Mouse (Mus musculus): ENCODE measurements around the gene Ak3. TPM values are rescaled to one million over a fixed set of nuclear protein-coding genes. Genes with fewer than 3 reads are reported as not detected.

Gene Ak3
- total RNA-seq, 2 experiments from 2014 or later, result 38.1 to 54.4 TPM

DNA sequence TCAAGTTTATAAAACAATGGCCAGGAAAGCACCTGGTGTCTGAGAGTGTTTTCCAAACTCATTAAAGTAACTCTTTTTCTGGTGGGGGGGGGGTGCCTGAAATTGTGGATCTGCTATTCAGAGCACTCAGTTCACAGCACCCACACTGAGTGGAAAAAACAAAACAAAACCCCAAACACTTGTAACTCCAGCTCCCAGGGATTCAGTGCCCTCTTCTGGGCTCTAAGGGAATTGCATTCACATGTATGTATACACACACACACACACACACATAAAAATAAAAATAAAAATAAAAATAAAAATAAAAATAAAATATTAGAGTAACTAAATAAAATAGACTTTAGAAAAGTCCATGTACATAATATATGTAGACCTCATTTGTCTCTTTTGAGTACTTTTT lies 8.4 kb downstream of the Ak3 start:
- DNase-seq, result no peak
- peak; percentile 10; the same call in 1 of the 2 replicates for TF ChIP-seq CTCF (IDR thresholded peaks at IDR 0.05)
- intact Hi-C loops (cut with DNase I), result no loop called here
- Histone ChIP-seq H3K27ac (no peak overlapping the region), H3K4me3 (no peak overlapping the region)

DNA sequence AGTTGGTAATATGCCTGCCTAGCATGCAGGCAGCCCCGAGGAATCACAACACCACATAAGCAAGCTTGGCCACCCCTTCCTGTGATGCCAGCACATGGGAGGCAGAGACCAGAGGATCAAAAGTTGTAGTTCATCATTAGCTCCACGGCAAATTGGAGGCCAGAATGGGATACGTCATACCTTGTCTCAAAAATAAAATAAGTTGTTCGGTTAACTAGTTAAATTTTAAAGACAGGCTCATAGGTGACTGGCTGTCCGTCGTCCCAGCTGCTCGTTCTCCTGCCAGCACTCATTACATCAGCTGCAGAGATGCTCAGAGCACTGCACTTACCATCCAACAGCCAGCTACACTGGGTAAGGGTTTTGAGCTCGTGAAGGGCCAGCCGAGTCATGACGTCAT lies 10.2 kb downstream of the Ak3 start:
- TF ChIP-seq CTCF (IDR thresholded peaks at IDR 0.05), result no peak
- DNase-seq, result no peak
- Histone ChIP-seq H3K27ac (peak overlapping the region; percentile 38; the same call in 1 of the 2 replicates), H3K4me3 (no peak overlapping the region)
- intact Hi-C loops (cut with DNase I), result no loop called here

DNA sequence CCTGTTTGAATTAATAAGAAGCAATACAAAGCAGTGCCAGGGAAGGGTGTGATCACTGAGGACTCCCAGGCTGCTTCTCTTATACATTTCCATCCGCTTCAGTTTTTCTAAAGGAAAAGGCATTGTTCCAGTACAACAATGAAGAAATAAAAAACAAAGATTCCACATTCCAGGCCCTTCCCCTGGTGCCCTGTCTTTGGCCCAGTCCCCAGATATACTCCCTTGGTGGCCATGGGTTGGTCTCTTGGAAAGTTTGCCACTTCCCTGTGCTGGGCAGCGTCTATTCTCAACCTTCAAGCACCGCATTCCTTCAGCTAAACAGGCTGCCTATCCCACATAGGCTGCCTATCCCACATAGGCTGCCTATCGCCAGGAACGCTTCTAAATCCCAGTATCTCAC lies 10.7 kb downstream of the Ak3 start:
- DNase-seq, result no peak
- H3K27ac ChIP-seq, result peak overlapping the region; percentile 38; the same call in 1 of the 2 replicates
- TF ChIP-seq CTCF (IDR thresholded peaks at IDR 0.05), result no peak
- no peak overlapping the region for H3K4me3 ChIP-seq
- intact Hi-C loops (cut with DNase I), result no loop called here

DNA sequence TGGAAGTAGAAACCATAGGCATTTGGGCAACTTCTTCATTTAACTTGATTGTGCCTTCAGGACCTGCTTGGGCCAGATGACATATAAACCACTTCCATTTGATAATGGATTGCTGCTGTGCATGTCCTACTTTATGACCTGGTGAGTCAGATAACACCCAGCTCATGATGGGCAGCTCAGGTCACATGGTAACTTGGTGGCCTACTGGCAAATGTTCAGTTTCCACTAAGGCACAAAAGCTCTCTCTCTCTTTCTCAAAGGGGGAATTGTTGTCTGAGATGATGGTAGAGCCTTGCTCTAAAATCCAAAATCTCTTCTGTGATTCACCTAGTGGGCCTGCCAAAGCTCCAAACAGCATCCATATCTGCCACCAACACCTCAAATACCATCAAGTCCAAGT lies 15.1 kb downstream of the Ak3 start:
- no peak for DNase-seq
- intact Hi-C loops (cut with DNase I), result no loop called here

DNA sequence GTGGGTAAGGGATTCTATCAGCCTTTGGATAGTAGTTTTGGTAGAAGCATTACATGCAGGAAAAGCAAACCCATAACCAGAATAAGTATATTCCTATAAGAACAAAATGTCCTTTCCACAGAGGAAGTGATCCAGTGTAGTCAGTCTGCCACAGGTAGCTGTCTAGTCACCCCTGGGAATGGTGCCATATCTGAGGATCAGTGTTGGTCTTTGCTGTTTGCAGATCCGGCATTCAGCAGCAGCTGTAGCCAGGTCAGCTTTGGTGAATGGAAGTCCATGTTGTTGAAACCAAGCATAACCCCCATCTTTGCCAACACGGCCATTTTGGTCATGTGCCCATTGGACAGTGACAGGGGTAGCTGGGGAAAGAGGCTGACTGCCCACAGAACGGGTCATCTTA lies 16.0 kb downstream of the Ak3 start:
- H3K4me3 ChIP-seq, result no peak overlapping the region
- H3K27ac ChIP-seq, result no peak overlapping the region
- DNase-seq, result no peak
- TF ChIP-seq CTCF (IDR thresholded peaks at IDR 0.05), result no peak
- intact Hi-C loops (cut with DNase I), result no loop called here

More for the DNA sequence above, 15.1 kb downstream of the Ak3 start:
- H3K27ac ChIP-seq, result no peak overlapping the region
- H3K4me3 ChIP-seq, result no peak overlapping the region
- no peak for TF ChIP-seq CTCF (IDR thresholded peaks at IDR 0.05)

DNA sequence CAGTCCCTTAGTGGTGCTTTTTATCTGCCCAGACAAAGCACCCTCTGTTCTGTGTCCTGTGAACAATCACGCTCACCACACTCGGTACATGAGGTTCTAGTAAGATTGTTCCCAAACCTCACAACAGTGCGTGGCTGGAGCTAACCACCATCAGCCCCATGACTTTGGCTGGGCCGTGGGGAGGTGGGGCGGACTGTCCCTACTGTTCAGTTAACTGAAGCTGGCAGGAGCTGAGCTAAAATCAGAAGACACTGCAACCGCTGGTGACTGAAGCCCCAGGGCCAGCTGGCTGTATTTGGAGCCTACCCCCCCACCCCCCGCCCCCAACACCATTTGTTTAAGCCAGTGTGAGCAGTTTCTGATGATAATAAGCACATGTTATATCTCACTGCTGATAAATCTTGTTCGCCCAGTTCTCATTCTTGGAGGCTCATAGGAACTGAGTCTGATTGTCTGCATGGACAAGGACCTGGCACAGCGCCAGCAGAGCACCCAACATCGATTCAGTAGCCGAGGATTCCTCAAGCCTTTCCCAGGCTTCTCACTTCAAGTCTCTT lies 23.3 kb downstream of the Ak3 start:
- TF ChIP-seq CTCF (IDR thresholded peaks at IDR 0.05), result no peak
- intact Hi-C loops (cut with DNase I), result no loop called here
- Histone ChIP-seq H3K27ac (0 out of 2 replicates have a peak overlapping the region, but pooled peaks have one; percentile 6), H3K4me3 (no peak overlapping the region)
- DNase-seq, result no peak

DNA sequence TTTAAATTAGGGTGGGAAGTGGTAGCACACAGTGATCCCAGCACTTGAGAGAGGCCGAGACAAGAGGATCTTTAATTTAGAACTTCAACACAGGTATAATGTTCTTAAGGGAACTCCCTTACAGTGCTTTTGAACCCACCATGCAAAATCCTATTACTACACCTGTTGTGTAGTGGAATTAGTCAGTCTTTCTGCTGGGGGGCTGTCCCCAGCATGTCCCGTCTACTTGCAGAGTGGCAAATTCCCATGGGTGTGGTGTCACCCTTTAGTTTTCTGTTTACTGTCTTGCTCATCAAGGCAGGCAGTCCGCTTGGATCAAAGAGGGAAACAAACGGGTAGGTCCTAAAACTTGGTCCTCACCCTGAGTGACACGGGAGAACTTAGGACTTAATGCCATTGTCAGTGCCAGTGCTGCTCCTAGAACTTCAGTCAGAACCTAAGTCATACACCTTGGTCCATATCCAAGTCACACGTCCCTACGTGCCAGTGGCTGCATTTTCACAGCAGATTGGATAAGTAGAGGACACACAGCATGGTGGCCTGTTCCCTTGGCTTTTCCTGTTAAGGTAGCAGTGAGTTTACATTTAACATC lies 25.9 kb downstream of the Ak3 start:
- intact Hi-C loops (cut with DNase I), result no loop called here
- TF ChIP-seq CTCF (IDR thresholded peaks at IDR 0.05), result no peak
- no peak overlapping the region for H3K27ac ChIP-seq
- DNase-seq, result no peak
- H3K4me3 ChIP-seq, result no peak overlapping the region

DNA sequence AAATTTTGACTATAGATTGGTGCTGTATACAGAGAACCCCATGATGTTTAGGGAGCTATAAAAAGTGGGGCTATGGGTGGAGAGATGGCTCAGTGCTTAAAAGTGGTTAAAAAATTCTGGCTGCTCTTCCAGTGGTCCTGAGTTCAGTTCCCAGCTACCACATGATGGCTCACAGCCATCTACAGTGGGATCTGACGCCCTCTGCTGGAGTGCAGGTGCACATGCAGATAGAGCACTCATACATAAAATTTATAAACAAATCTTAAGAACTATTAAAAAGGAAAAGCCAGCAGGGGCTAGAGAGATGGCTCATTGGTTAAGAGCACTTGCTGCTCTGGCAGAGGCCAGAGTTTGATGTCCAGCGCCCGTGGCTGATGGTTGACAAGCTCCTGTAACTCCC lies 28.1 kb downstream of the Ak3 start:
- Histone ChIP-seq H3K4me3 (no peak overlapping the region), H3K27ac (no peak overlapping the region)
- intact Hi-C loops (cut with DNase I), result no loop called here
- peak; percentile 52 for TF ChIP-seq CTCF (IDR thresholded peaks at IDR 0.05)
- DNase-seq, result no peak

DNA sequence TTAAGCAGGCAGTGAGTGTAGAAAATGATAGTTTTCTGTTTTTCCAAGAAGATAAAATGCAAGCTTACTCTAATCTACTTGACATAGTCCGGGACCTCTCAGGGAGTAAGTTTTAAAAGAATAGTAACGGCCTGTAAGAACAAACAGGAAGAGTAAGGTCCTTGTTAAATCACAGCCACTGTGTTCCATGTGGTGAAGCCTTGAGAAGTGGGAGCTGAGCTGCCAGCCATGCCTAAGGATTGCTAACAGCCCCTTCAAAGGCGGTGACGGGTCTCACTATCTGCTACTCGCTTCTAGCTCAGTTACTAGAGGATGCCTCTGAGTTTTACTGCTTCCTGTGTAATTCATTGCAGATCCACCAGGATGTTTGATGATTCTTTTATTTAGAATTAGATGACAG lies 31.0 kb downstream of the Ak3 start:
- DNase-seq, result no peak
- Histone ChIP-seq H3K4me3 (no peak overlapping the region), H3K27ac (peak overlapping the region; percentile 56)
- no peak for TF ChIP-seq CTCF (IDR thresholded peaks at IDR 0.05)
- intact Hi-C loops (cut with DNase I), result no loop called here

DNA sequence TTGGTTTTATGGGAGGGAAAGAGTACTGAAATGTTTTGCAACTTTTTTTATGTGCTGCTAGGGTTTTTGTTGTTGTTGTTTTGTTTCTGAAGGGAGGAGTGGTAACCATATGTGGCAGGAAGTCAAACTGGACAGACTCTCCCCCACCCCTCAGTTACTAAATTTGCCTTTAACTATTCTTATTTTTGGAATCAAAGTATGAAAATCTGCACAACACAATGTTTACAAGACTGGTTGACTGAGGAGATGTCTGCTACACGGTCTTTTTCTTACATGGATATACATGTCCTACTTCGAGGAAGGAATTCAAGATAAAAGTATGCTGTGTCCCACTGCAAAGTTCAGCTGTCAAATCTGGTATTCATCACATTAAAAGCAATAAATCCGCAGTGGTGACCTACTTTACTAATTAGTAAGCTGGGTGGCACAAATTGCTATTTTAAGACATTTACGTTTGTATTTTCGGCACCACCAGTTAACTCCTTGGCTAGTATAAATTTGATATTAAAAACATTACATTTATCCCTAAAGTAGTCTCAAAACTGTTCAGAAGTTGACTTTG lies 31.5 kb downstream of the Ak3 start:
- H3K27ac ChIP-seq, result peak overlapping the region; percentile 56
- H3K4me3 ChIP-seq, result no peak overlapping the region
- no peak for TF ChIP-seq CTCF (IDR thresholded peaks at IDR 0.05)
- no peak for DNase-seq
- intact Hi-C loops (cut with DNase I), result no loop called here

DNA sequence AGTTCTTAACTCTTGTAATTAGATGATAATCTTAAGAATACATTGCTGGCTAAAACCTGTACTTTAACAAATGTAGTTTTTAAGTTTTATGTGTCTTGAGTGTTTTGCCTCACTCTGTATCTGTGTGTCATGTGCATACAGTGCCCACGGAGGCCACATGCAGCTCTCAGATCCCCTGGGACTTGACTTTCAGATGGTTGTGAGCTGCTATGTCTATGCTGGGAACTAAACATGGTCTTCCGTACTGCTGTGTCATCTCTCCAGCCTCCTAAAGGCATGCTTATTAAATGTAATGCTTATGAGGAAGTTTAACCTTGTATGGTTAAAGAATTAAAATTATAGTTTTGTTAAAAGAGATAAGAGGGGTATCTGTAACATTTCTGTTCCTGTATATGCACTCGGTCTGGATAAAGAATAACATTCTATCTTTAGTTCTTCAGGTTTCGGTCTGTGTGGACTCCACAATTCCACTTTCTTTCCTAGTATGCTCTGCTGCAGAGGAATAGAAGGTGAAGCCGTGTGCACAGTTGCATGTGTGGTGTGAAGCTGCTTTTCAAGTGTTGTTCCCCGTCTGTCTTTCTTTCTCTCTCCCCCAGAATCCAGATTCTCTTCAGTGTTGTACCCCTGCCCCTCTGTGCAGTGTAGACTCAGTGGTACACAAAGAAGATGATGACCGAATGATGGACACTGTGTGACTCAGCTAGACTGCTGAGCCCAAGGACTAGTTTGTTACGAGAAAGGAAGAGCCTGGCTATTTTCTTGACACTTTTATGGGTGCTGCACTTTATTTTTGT lies 32.2 kb downstream of the Ak3 start:
- intact Hi-C loops (cut with DNase I), result no loop called here
- DNase-seq, result no peak
- Histone ChIP-seq H3K4me3 (no peak overlapping the region), H3K27ac (peak overlapping the region; percentile 56)
- TF ChIP-seq CTCF (IDR thresholded peaks at IDR 0.05), result no peak

DNA sequence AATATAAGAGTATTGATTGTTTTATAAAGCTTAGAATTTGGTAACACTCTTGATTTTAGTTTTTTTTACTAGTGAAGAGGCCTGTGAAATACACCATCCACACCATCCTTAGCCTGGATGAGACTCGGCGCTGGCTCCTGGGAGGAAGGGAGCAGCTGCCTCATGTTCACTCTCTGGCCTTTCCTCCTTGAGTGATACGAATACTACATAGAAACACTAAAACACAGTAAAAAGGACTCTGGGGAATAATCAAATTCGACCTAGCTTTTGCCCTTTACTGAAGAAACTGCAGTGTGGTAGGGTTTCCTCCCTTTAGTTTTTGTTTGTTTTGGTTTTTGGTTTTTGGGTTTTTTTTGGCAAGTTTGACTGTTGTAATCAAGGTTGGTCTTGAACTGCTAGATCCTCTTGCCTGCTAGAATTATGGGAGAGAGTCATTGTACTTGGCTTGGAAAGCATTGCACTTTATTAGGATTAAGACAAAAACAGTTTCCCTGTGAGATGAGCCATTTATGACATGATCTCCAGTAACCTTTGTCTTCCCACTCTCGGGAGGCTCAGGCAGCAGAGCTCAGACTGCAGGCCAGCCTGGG lies 33.2 kb downstream of the Ak3 start:
- DNase-seq, result no peak
- Histone ChIP-seq H3K4me3 (no peak overlapping the region), H3K27ac (peak overlapping the region; percentile 56)
- no peak for TF ChIP-seq CTCF (IDR thresholded peaks at IDR 0.05)
- intact Hi-C loops (cut with DNase I), result no loop called here

All from gastrocnemius, adult 2 months (tissue).